ENCODE assay signal across 10 mouse cellular contexts in genomic region chr15:6386961-6387728, GRCm38 (mm10). TPM values are rescaled to one million over a fixed set of nuclear protein-coding genes. Genes with fewer than 3 reads are reported as not detected.
A peak's percentile ranks its signal among the peaks of the same experiment; 100 is the strongest.
DNase-seq lines count a peak whose midpoint lies in the region; ATAC-seq and TF ChIP-seq lines count a peak whose summit lies in the region.
"Had no signal": no experiment of that assay in that cellular context is flagged by ENCODE, and none has a peak within 500 bp of the region (broad histone marks: within the 10 kb centered on the region; RNA-seq: fewer than 3 reads in every experiment).

No protein-coding gene starts in this region.

- H3K9me3 ChIP-seq in hindbrain, embryonic 10.5 days, result no peaks in the 10 kb centered on the region
- H3K9me3 ChIP-seq in liver, embryonic 16.5 days (replicated peaks; ENCODE audit: control insufficient read depth, low read length), result no peaks in the 10 kb centered on the region

- peak overlapping the region; percentile 67 for H3K27ac ChIP-seq in layer of hippocampus, adult 2 months
- peak overlapping the region; percentile 83 for H3K27ac ChIP-seq in hindbrain, embryonic 10.5 days
- no peak overlapping the region for H3K27ac ChIP-seq in liver, embryonic 16.5 days (ENCODE audit: low read length)

- peak overlapping the region; percentile 67 for H3K4me3 ChIP-seq in layer of hippocampus, adult 2 months
- H3K4me3 ChIP-seq in hindbrain, embryonic 10.5 days, result peak overlapping the region; percentile 59
- H3K4me3 ChIP-seq in liver, embryonic 16.5 days (ENCODE audit: low read depth, low read length), result peak overlapping the region; percentile 38

- H3K4me1 ChIP-seq in hindbrain, embryonic 10.5 days (replicated peaks), result peaks cover 27% of the 10 kb centered on the region
- H3K4me1 ChIP-seq in liver, embryonic 16.5 days (ENCODE audit: control insufficient read depth, low read depth, low read length), result no peaks in the 10 kb centered on the region

- ATAC-seq in liver, embryonic 16.5 days (ENCODE audit: low read depth), result no peak
- ATAC-seq in granulocyte monocyte progenitor cell, adult 5-6 weeks (replicated peaks; ENCODE audit: poor library complexity, severe bottlenecking), result no peak

- H3K36me3 ChIP-seq in hindbrain, embryonic 10.5 days, result no peaks in the 10 kb centered on the region
- H3K36me3 ChIP-seq in liver, embryonic 16.5 days (ENCODE audit: control insufficient read depth, insufficient read depth), result no peaks in the 10 kb centered on the region

- no peak overlapping the region for H3K9ac ChIP-seq in liver, embryonic 16.5 days (ENCODE audit: low read depth, low read length)

- 11% methylated on average over 19 of the region's 19 CpGs for WGBS in hindbrain, embryonic 10.5 days
- 13% methylated on average over 19 of the region's 19 CpGs for WGBS in liver, embryonic 16.5 days (ENCODE audit: insufficient replicate concordance)

- no peak for DNase-seq in layer of hippocampus, adult 2 months (ENCODE audit: low spot score in 2 of 2)
- no peak for DNase-seq in layer of hippocampus, adult 8-10 months (ENCODE audit: low spot score in 2 of 2)
- peak; percentile 15 for DNase-seq in embryo, embryonic 9.5 days (ENCODE audit: extremely low spot score)
- DNase-seq in hindbrain, embryonic 10.5 days (ENCODE audit: low spot score), result peak; percentile 35
- no peak for DNase-seq in thymus, adult 18-20 months
- no peak for DNase-seq in urinary bladder, postnatal 10 days (ENCODE audit: low spot score)

- TF ChIP-seq CTCF in layer of hippocampus, adult 2 months (conservative IDR thresholded peaks at IDR 0.05), result no peak

- H3K27me3 ChIP-seq in hindbrain, embryonic 10.5 days (ENCODE audit: insufficient read depth, poor library complexity, severe bottlenecking), result no peaks in the 10 kb centered on the region; the same call in 1 of the 2 replicates
- H3K27me3 ChIP-seq in liver, embryonic 16.5 days (ENCODE audit: control insufficient read depth, insufficient read depth, low read depth, low read length), result peaks cover 13% of the 10 kb centered on the region
- H3K27me3 ChIP-seq: Patski had no signal

- H3K4me2 ChIP-seq in liver, embryonic 16.5 days (ENCODE audit: low read depth, low read length), result peak overlapping the region; percentile 32

RNA-seq across cellular contexts. Expression of gene C9, which starts 58.0 kb away (rescaled TPM):
- total RNA-seq in layer of hippocampus, adult 2 months (2021), result not detected
- not detected for total RNA-seq in layer of hippocampus, adult 8-10 months (2022)
- not detected in 2 replicates for polyA plus RNA-seq in hindbrain, embryonic 10.5 days (2016; fragmentation: Nextera tagmentation; extraction: Ambion mirVana)
- polyA plus RNA-seq in liver, embryonic 16.5 days (2015; fragmentation: Nextera tagmentation; extraction: Ambion mirVana), result 9.3 and 12.1 TPM in 2 replicates
- total RNA-seq in granulocyte monocyte progenitor cell, adult 5-6 weeks (2014; fragmentation: Nextera tagmentation), result not detected in 2 replicates
- total RNA-seq in granulocyte monocyte progenitor cell, adult 5-6 weeks (2017), result not detected in 2 replicates
- total RNA-seq: left cerebral cortex, postnatal 10 days had no signal
- polyA plus RNA-seq: Patski had no signal

Comparison
In these comparisons a context has a peak if more than half of its experiments do, and no peak if none do; other contexts are left out.
1. DNase-seq: peak in embryo, embryonic 9.5 days (single experiment) and hindbrain, embryonic 10.5 days (single experiment); none in layer of hippocampus, adult 2 months (0 of 2), layer of hippocampus, adult 8-10 months (0 of 2), thymus, adult 18-20 months (0 of 2) and urinary bladder, postnatal 10 days (single experiment).
2. Peak in every context shown above with its lines, with median percentiles within 50 percentile points of each other: H3K4me3 ChIP-seq.